Mouse (Mus musculus) stomach, postnatal 0 days (tissue): ENCODE data around the gene Pspn. TPM values are rescaled to one million over a fixed set of nuclear protein-coding genes. Genes with fewer than 3 reads are reported as not detected.

ENCODE experiments used
- ATAC-seq: fragments of 200-750 bp; cut with Nextera tagmentation; 2 replicates; pipeline ENCODE4 v1.8.0; 2017; ENCODE audit not compliant: low FRiP score, low TSS enrichment
- DNase-seq: peaks from one replicate; pipeline ENCODE4 v3.0.0-alpha.2; 2016; ENCODE audit warnings: low spot score
- H3K27ac ChIP-seq: fragments of 300-500 bp; sonication (generic); replicated peaks from 2 replicates; pipeline ENCODE4 v1.5.1; 2014; ENCODE audit warnings: mild to moderate bottlenecking, control low read depth
- H3K27me3 ChIP-seq: fragments of 300-500 bp; sonication (generic); 2 replicates; pipeline ENCODE4 v1.6.1; 2014; ENCODE audit warnings: low read length; ENCODE audit not compliant: control insufficient read depth, insufficient read depth
- H3K36me3 ChIP-seq: fragments of 300-500 bp; sonication (generic); 2 replicates; pipeline ENCODE4 v1.6.1; 2014; ENCODE audit warnings: low read length, mixed read lengths; ENCODE audit not compliant: control insufficient read depth, insufficient read depth
- H3K4me1 ChIP-seq: fragments of 300-500 bp; sonication (generic); replicated peaks from 2 replicates; pipeline ENCODE4 v1.6.1; 2014; ENCODE audit warnings: antibody characterized with exemption; ENCODE audit not compliant: control insufficient read depth, insufficient read depth
- H3K4me2 ChIP-seq: fragments of 300-500 bp; sonication (generic); replicated peaks from 2 replicates; pipeline ENCODE4 v1.6.1; 2014; ENCODE audit warnings: low read depth, mild to moderate bottlenecking, control low read depth, moderate library complexity
- H3K4me3 ChIP-seq: fragments of 300-500 bp; sonication (generic); 2 replicates; pipeline ENCODE4 v1.5.1; 2014; ENCODE audit warnings: low read depth, low read length, control low read depth
- H3K9ac ChIP-seq: fragments of 300-500 bp; sonication (generic); 2 replicates; pipeline ENCODE4 v1.6.1; 2014; ENCODE audit warnings: mild to moderate bottlenecking, low read length, control low read depth, mixed read lengths
- H3K9me3 ChIP-seq: fragments of 300-500 bp; sonication (generic); 2 replicates; pipeline ENCODE4 v1.6.1; 2016; ENCODE audit warnings: low read length; ENCODE audit not compliant: control insufficient read depth
- CTCF ChIP-seq: IDR thresholded peaks from 2 replicates; pipeline ENCODE4 v1.5.1; 2016; ENCODE audit warnings: antibody characterized with exemption, low read depth, mild to moderate bottlenecking, moderate library complexity
- EP300 ChIP-seq: optimal IDR thresholded peaks from 2 replicates; pipeline ENCODE3; 2016; ENCODE audit warnings: antibody characterized with exemption
- WGBS: fragments of 180-500 bp; shearing (Covaris S2); extraction: QIAGEN DNeasy Blood & Tissue Kit; methylation state at CpG from one replicate; pipeline ENCODE4 v1.1.7; 2014; 5-methylcytosine and 5-hydroxymethylcytosine counted together
- polyA plus RNA-seq: library from polyadenylated mRNA; unstranded; fragments of >200 nt; fragmentation: Nextera tagmentation; extraction: Ambion mirVana; gene quantifications from 2 replicates; pipeline ENCODE4 v1.2.1, GENCODE M21; 2015

Pspn gene
- polyA plus RNA-seq, 1 experiment from 2014 or later, result not detected

- DNase-seq, result no peak
- H3K4me2 ChIP-seq, result peak overlapping the region; percentile 83
- no peak for TF ChIP-seq EP300
- no peak for TF ChIP-seq CTCF
- H3K36me3 ChIP-seq, result peaks cover 17% of the 10 kb centered on the region; the same call in 1 of the 2 replicates
- no peaks in the 10 kb centered on the region; the same call in 1 of the 2 replicates for H3K4me1 ChIP-seq
- ATAC-seq, result no peak
- peak overlapping the region; percentile 74 for H3K9ac ChIP-seq
- 68% methylated on average over 2 of the region's 2 CpGs for WGBS
- no peaks in the 10 kb centered on the region for H3K9me3 ChIP-seq
- no peak overlapping the region for H3K27ac ChIP-seq
- H3K4me3 ChIP-seq, result peak overlapping the region; percentile 66
- no peaks in the 10 kb centered on the region for H3K27me3 ChIP-seq
Measured at GRCm38 (mm10) chr17:56990966-56991365, 8.9 kb downstream of the Pspn start.

GRCm38 (mm10) chr17:56990115-56990746 is 9.6 kb downstream of the Pspn start, which contains the start of gene Clpp:
TSS of gene Clpp (plus strand) at chr17:56990305.
- H3K4me2 ChIP-seq, result peak within 1 kb of the TSS; percentile 83
- ATAC-seq (peak; percentile 96), DNase-seq (peak; percentile 95)
- peaks cover 12% of the 10 kb centered on the region; the same call in 1 of the 2 replicates for H3K36me3 ChIP-seq
- no peaks in the 10 kb centered on the region for H3K27me3 ChIP-seq
- peak within 1 kb of the TSS; percentile 74 for H3K9ac ChIP-seq
- peak within 1 kb of the TSS; percentile 58; the same call in 1 of the 2 replicates for H3K27ac ChIP-seq
- TF ChIP-seq CTCF, result no peak
- TF ChIP-seq EP300, result no peak
- H3K4me1 ChIP-seq, result no peaks in the 10 kb centered on the region; the same call in 1 of the 2 replicates
- H3K9me3 ChIP-seq, result no peaks in the 10 kb centered on the region
- peak within 1 kb of the TSS; percentile 66 for H3K4me3 ChIP-seq
- WGBS, result under 1% methylated on average over 52 of the region's 52 CpGs

GRCm38 (mm10) chr17:56989467-56990114 is 10.2 kb downstream of the Pspn start:
- Histone ChIP-seq H3K4me2 (peak overlapping the region; percentile 83), H3K4me3 (peak overlapping the region; percentile 66), H3K36me3 (peaks cover 12% of the 10 kb centered on the region; the same call in 1 of the 2 replicates), H3K9ac (peak overlapping the region; percentile 63), H3K27ac (peak overlapping the region; percentile 58; the same call in 1 of the 2 replicates), H3K9me3 (no peaks in the 10 kb centered on the region), H3K4me1 (no peaks in the 10 kb centered on the region; the same call in 1 of the 2 replicates), H3K27me3 (no peaks in the 10 kb centered on the region)
- peak; percentile 89 for ATAC-seq
- TF ChIP-seq CTCF (no peak; the same call in none of the 2 replicates), EP300 (no peak)
- no peak for DNase-seq
- 3% methylated on average over 25 of the region's 25 CpGs for WGBS

DNA sequence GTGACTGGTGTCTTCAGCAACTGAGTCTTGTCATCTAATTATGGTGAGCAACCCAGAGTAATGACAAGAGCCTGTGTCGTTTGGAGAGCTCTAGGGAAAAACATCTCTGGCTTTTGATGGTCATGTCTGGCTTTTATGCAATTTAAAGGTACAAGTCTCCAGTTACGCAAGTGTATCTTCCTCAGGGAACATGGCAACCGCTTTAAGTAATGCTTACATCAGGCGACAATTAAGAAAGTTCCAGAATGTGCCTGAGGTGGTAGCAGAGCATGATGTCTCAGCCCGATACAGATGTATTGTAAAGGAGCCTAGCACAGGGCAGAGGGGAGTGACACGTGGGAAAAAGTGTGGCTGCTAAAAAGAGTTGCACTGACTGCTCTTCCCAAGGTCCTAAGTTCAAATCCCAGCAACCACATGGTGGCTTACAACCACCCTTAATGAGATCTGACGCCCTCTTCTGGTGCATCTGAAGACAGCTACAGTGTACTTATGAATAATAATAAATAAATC is 10.8 kb downstream of the Pspn start:
- Histone ChIP-seq H3K9me3 (no peaks in the 10 kb centered on the region), H3K9ac (no peak overlapping the region), H3K4me2 (peak overlapping the region; percentile 83), H3K36me3 (peaks cover 12% of the 10 kb centered on the region; the same call in 1 of the 2 replicates), H3K27me3 (no peaks in the 10 kb centered on the region), H3K4me1 (no peaks in the 10 kb centered on the region; the same call in 1 of the 2 replicates), H3K27ac (no peak overlapping the region), H3K4me3 (no peak overlapping the region; the same call in 1 of the 2 replicates)
- DNase-seq, result peak; percentile 10
- 65% methylated on average over 7 of the region's 7 CpGs for WGBS
- ATAC-seq, result no peak
- no peak for TF ChIP-seq EP300
- TF ChIP-seq CTCF, result peak; percentile 40

DNA sequence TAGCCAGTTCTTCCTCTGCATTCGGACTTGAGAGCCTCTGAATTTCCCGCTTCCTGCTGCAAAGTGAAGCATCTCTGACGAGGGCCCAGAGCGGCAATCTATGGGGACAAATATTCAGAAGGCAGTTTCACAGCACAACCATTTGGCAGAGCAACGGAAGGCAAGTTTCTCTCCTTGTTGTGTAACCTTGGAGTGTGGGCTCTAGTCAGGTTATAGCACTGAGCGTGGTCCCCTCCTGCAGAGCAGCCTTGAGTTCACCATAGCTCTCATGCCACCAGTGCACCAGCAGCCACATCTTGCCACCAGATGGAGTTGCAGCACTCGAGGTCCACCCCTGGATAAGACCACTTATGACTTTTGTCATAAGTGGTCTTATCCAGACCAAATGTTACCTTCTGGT is 11.4 kb downstream of the Pspn start:
- Histone ChIP-seq H3K27me3 (no peaks in the 10 kb centered on the region), H3K9me3 (no peaks in the 10 kb centered on the region), H3K27ac (no peak overlapping the region), H3K4me1 (no peaks in the 10 kb centered on the region; the same call in 1 of the 2 replicates), H3K4me3 (no peak overlapping the region), H3K9ac (no peak overlapping the region), H3K36me3 (peaks cover 8% of the 10 kb centered on the region; the same call in 1 of the 2 replicates), H3K4me2 (no peak overlapping the region)
- no peak for ATAC-seq
- TF ChIP-seq EP300 (no peak), CTCF (peak; percentile 45)
- WGBS, result 83% methylated on average over 7 of the region's 7 CpGs
- DNase-seq, result peak; percentile 10
